Mouse (Mus musculus) intestine, embryonic 14.5 days (tissue): ENCODE measurements around the gene Cldn14. TPM values are rescaled to one million over a fixed set of nuclear protein-coding genes. Genes with fewer than 3 reads are reported as not detected.
"Not testable (repeated sequence)": the region's sequence is repeated elsewhere in the genome, so short reads cannot be mapped to it uniquely, and the experiment has no call there.

ENCODE experiments used
- ATAC-seq: fragments of 200-750 bp; cut with Nextera tagmentation; replicated peaks from 2 replicates; pipeline ENCODE4 v1.8.0; 2017; ENCODE audit warnings: low read depth, moderate number of reproducible peaks, moderate TSS enrichment, moderate library complexity; ENCODE audit not compliant: low FRiP score, low TSS enrichment
- DNase-seq: peaks from one replicate; pipeline ENCODE4 v3.0.0-alpha.2; 2018; ENCODE audit warnings: low spot score
- H3K27ac ChIP-seq: fragments of 300-500 bp; sonication (generic); 2 replicates; pipeline ENCODE4 v1.5.1; 2014; ENCODE audit warnings: low read depth, mild to moderate bottlenecking, control low read depth
- H3K27me3 ChIP-seq: fragments of 300-500 bp; sonication (generic); replicated peaks from 2 replicates; pipeline ENCODE4 v1.6.1; 2014; ENCODE audit warnings: low read length, control low read depth; ENCODE audit not compliant: control insufficient read depth, insufficient read depth
- H3K36me3 ChIP-seq: fragments of 300-500 bp; sonication (generic); 2 replicates; pipeline ENCODE4 v1.6.1; 2014; ENCODE audit warnings: low read length, control low read depth; ENCODE audit not compliant: control insufficient read depth, insufficient read depth
- H3K4me1 ChIP-seq: fragments of 300-500 bp; sonication (generic); replicated peaks from 2 replicates; pipeline ENCODE4 v1.6.1; 2014; ENCODE audit warnings: low read length, control low read depth, mixed read lengths; ENCODE audit not compliant: control insufficient read depth, insufficient read depth
- H3K4me2 ChIP-seq: fragments of 300-500 bp; sonication (generic); 2 replicates; pipeline ENCODE4 v1.6.1; 2014; ENCODE audit warnings: low read length
- H3K4me3 ChIP-seq: fragments of 300-500 bp; sonication (generic); 2 replicates; pipeline ENCODE4 v1.5.1; 2014; ENCODE audit warnings: low read depth, low read length, control low read depth, mixed read lengths
- H3K9ac ChIP-seq: fragments of 300-500 bp; sonication (generic); 2 replicates; pipeline ENCODE4 v1.6.1; 2014; ENCODE audit warnings: mild to moderate bottlenecking, low read length
- H3K9me3 ChIP-seq: fragments of 300-500 bp; sonication (generic); 2 replicates; pipeline ENCODE4 v1.6.1; 2016; ENCODE audit warnings: low read length, control low read depth; ENCODE audit not compliant: control insufficient read depth
- WGBS: fragments of 180-500 bp; shearing (Covaris S2); extraction: QIAGEN DNeasy Blood & Tissue Kit; methylation state at CpG from one replicate; pipeline ENCODE4 v1.1.7; 2014; 5-methylcytosine and 5-hydroxymethylcytosine counted together
- polyA plus RNA-seq: library from polyadenylated mRNA; unstranded; fragments of >200 nt; fragmentation: Nextera tagmentation; extraction: Ambion mirVana; gene quantifications from 2 replicates; pipeline ENCODE4 v1.2.1, GENCODE M21; 2014

Cldn14 gene
- polyA plus RNA-seq, 1 experiment from 2014 or later: 0.14 TPM

DNA sequence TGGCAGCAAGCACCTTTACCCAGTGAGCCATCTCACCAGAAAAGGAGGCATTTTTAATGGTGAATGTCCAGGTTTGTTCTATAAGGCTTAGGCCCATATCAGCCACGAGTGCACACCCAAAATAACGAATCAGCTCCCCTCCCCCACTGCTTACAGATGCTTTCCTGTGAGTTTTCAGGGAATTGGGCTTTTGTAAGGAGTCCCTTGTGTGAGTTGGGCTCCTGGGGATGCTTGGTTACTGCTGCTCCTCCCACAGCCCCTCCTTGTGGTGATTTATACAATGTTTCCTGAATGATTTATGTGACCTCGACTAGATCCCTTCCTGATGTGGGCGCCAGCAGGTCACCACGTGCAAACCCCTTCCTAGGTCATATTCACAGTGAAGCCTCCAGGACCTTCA, 9.7 kb downstream of the Cldn14 start:
- no peaks in the 10 kb centered on the region for H3K27me3 ChIP-seq
- H3K9ac ChIP-seq: no peak overlapping the region
- H3K36me3 ChIP-seq: no peaks in the 10 kb centered on the region
- H3K4me3 ChIP-seq: no peak overlapping the region
- no peak overlapping the region for H3K4me2 ChIP-seq
- peaks cover 10% of the 10 kb centered on the region; the same call in 1 of the 2 replicates for H3K4me1 ChIP-seq
- no peak overlapping the region for H3K27ac ChIP-seq
- ATAC-seq: no peak
- no peak for DNase-seq
- 44% methylated on average over 5 of the region's 5 CpGs for WGBS
- no peaks in the 10 kb centered on the region for H3K9me3 ChIP-seq

- DNase-seq: no peak
- Histone ChIP-seq H3K4me2 (no peak overlapping the region), H3K27ac (no peak overlapping the region), H3K9ac (no peak overlapping the region), H3K4me3 (no peak overlapping the region), H3K4me1 (no peaks in the 10 kb centered on the region; the same call in 1 of the 2 replicates), H3K27me3 (no peaks in the 10 kb centered on the region), H3K9me3 (no peaks in the 10 kb centered on the region), H3K36me3 (no peaks in the 10 kb centered on the region)
- no peak for ATAC-seq
- 59% methylated on average over 9 of the region's 9 CpGs for WGBS
Measured at GRCm38 (mm10) chr16:93983576-93983975, 25.1 kb downstream of the Cldn14 start.

DNA sequence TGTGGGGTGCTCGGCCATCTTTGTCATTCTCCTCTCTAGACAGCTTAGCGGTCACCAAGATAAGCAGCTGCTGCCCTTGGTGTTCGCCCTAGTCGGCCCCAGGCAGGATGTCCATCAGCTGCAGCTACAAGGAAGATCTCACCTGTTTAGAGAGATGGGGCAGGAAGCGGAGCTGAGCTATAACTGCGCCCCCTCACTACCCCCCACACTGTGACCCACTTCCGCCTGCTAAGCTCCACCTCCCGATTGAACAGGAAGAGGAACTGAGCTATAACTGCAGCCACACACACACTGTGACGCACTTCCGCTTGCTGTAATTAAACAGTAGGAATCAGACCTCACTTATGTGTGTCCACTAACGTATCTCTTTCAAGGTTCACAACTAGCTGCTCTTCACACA, 26.3 kb downstream of the Cldn14 start:
- no peak overlapping the region for H3K27ac ChIP-seq
- H3K36me3 ChIP-seq: no peaks in the 10 kb centered on the region
- no peaks in the 10 kb centered on the region for H3K27me3 ChIP-seq
- no peak overlapping the region for H3K4me2 ChIP-seq
- DNase-seq: no peak
- 84% methylated on average over 11 of the region's 11 CpGs for WGBS
- no peaks in the 10 kb centered on the region; the same call in 1 of the 2 replicates for H3K4me1 ChIP-seq
- ATAC-seq: no peak
- no peak overlapping the region for H3K9ac ChIP-seq
- H3K9me3 ChIP-seq: no peaks in the 10 kb centered on the region
- no peak overlapping the region for H3K4me3 ChIP-seq

DNA sequence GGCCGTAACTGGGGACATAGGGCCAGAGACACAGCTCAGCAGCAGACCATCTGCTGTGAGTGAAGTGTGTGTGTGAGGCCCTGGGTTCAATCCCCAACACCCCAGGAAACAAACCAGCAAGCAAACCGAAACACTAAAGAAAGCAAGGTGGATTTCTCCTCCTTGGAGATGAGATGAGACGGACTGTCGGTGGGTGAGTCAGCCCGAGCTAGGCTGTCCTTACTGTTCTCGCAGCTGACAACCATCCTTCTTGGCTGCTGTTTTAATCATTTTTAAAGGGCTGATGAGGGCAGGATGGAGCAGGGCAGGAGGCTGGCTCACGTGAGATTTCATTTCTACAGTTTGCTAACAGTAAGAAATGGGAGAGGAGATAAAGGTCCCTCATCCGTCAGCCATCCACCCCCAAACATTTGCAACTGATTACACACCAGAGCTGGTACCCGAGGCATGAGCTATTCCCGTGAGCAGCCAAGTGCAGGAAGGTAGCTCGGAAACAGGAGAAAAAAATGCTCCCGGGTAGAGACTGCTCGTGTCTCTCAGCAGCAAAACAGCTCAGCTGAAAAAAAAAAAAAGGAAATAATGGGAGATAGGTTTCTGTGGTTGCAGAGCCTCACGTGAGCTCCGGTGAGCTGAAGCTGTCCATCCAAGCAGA, 27.3 kb downstream of the Cldn14 start:
- DNase-seq (no peak), ATAC-seq (no peak)
- Histone ChIP-seq H3K27ac (no peak overlapping the region), H3K9me3 (no peaks in the 10 kb centered on the region), H3K4me1 (no peaks in the 10 kb centered on the region; the same call in 1 of the 2 replicates), H3K4me3 (no peak overlapping the region), H3K9ac (no peak overlapping the region), H3K36me3 (no peaks in the 10 kb centered on the region), H3K27me3 (no peaks in the 10 kb centered on the region), H3K4me2 (no peak overlapping the region)
- WGBS: 64% methylated on average over 15 of the region's 15 CpGs

- not testable (repeated sequence) for H3K36me3 ChIP-seq, H3K9me3 ChIP-seq, H3K27ac ChIP-seq, H3K4me2 ChIP-seq, H3K27me3 ChIP-seq, H3K4me3 ChIP-seq, DNase-seq, H3K4me1 ChIP-seq, H3K9ac ChIP-seq, ATAC-seq
- 79% methylated on average over 3 of the region's 3 CpGs for WGBS
Measured at GRCm38 (mm10) chr16:93980338-93980737, 28.3 kb downstream of the Cldn14 start.

DNA sequence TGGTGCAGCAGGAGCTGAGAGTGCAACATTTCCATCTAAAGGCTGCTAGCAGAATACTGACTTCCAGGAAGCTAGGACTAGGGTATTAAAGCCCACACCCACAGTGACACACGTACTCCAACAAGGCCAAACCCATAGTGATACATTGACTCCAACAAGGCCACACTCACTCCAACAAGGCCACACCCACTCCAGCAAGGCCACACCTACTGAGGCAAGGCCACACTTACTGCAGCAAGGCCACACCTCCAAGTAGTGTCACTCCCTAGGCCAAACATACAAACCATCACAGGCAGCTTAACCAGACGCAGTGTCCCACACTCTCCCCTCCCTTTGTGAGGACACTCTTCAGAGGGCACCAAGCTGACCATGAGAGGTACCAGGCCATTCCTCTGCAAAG, 29.3 kb downstream of the Cldn14 start:
- no peak overlapping the region for H3K27ac ChIP-seq
- DNase-seq: no peak
- no peaks in the 10 kb centered on the region for H3K9me3 ChIP-seq
- H3K9ac ChIP-seq: no peak overlapping the region
- WGBS: 66% methylated on average over 2 of the region's 2 CpGs
- no peaks in the 10 kb centered on the region; the same call in 1 of the 2 replicates for H3K4me1 ChIP-seq
- H3K27me3 ChIP-seq: no peaks in the 10 kb centered on the region
- no peaks in the 10 kb centered on the region for H3K36me3 ChIP-seq
- no peak overlapping the region for H3K4me3 ChIP-seq
- no peak for ATAC-seq
- H3K4me2 ChIP-seq: no peak overlapping the region

DNA sequence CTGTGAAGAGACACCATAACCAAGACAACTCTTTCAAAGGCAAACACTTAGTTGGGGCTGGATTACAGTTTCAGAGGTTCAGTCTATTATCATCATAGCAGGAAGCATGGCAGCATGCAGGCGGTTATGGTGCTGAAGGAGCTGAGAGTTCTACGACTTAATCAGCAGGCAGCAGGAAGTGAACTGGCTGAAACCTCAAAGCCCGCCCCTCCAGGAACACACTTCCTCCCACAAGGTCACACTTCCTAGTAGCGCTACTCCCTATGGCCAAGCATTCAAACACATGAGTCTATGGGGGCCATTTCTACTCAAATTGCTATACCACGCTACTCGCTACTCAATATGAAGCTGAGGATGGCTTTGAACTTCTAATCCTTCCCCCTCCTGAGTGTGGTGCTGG, 31.1 kb downstream of the Cldn14 start:
- no peak overlapping the region for H3K27ac ChIP-seq
- DNase-seq: no peak
- H3K4me3 ChIP-seq: no peak overlapping the region
- no peaks in the 10 kb centered on the region for H3K36me3 ChIP-seq
- H3K4me1 ChIP-seq: peaks cover 4% of the 10 kb centered on the region; the same call in 1 of the 2 replicates
- H3K9me3 ChIP-seq: no peaks in the 10 kb centered on the region
- no peak for ATAC-seq
- H3K9ac ChIP-seq: no peak overlapping the region
- H3K4me2 ChIP-seq: no peak overlapping the region
- WGBS: 94% methylated on average over 6 of the region's 6 CpGs
- no peaks in the 10 kb centered on the region for H3K27me3 ChIP-seq

DNA sequence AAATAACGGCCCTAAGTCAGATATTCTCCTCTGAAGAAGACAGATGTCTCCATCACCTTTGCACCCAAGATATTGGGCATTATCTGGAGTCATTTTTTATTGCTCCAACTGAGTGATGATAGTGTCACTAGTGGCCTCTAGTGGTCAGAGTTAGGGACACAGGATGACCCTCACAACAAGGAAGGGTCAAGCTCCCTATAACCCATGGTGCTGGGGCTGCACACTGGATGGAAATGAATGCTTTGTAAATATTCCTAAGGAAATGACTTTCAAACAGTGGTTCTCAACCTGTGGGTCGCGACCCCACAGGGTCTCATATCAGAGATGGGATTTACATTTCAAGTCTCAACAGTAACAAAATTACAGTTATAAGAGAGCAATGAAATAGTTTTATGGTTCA, 31.7 kb downstream of the Cldn14 start:
- ATAC-seq (no peak), DNase-seq (no peak)
- WGBS: 48% methylated on average over 3 of the region's 3 CpGs
- Histone ChIP-seq H3K9me3 (no peaks in the 10 kb centered on the region), H3K4me2 (no peak overlapping the region), H3K4me3 (no peak overlapping the region), H3K9ac (no peak overlapping the region), H3K36me3 (no peaks in the 10 kb centered on the region), H3K4me1 (0 out of 2 replicates have a peak, but pooled peaks cover 4% of the 10 kb centered on the region), H3K27me3 (no peaks in the 10 kb centered on the region), H3K27ac (no peak overlapping the region)

GRCm38 (mm10) chr16:93975430-93975829, 33.2 kb downstream of the Cldn14 start:
- H3K27ac ChIP-seq: no peak overlapping the region
- ATAC-seq (no peak), DNase-seq (no peak)
- no peaks in the 10 kb centered on the region for H3K27me3 ChIP-seq
- 0 out of 2 replicates have a peak, but pooled peaks cover 4% of the 10 kb centered on the region for H3K4me1 ChIP-seq
- H3K36me3 ChIP-seq: no peaks in the 10 kb centered on the region
- no peak overlapping the region for H3K9ac ChIP-seq
- no peak overlapping the region for H3K4me2 ChIP-seq
- H3K9me3 ChIP-seq: no peaks in the 10 kb centered on the region
- WGBS: 81% methylated on average over 12 of the region's 12 CpGs
- no peak overlapping the region for H3K4me3 ChIP-seq
